Mouse (Mus musculus): ENCODE measurements around the gene Eri3. TPM values are rescaled to one million over a fixed set of nuclear protein-coding genes. Genes with fewer than 3 reads are reported as not detected.

Gene Eri3
- total RNA-seq, 2 experiments from 2014 or later, result 197 to 200 TPM

DNA sequence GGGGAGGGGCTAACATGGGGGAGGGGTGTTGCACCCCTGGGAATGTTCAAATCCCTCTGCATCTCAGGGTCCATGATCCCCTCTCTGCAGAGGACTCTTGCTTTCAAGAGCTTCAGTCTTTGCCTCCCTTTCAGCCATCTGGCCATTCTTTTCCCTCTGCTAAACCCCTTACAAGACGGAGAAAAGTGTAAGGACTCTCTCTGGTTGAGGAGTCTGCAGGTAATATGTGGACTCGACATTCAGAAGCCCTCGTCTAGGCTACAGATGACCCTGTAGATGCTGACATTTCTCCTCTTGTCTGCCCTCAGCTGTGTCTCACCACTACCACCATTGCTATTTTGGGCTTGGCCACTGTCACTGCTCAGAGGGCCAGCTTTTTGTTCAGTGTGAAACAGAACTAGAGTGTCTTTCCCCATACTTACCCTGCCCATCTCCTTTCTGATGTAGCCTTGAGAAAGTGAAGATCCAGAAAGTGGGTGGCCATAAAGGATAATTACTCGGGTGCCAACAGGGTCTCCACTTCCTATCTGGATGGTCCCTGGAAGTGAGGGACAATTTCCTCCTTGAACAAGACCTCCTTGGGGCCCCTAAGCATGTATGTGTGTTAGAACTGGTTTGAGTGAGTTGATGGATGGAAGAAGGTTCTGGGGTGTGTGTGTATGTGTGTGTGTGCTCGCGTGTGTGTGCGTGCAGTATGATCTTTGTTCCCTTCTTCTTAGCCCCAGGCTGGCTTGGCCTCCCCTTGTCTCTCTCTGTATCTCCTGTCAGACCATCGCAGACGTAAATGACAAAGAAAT lies 104.7 kb downstream of the Eri3 start:
- H3K4me3 ChIP-seq, result no peak overlapping the region
- no peak for DNase-seq (ENCODE audit: extremely low spot score in 1 of 2, low spot score in 2 of 2)
- H3K27ac ChIP-seq, result no peak overlapping the region
- intact Hi-C loops (cut with DNase I), result no loop called here
- TF ChIP-seq CTCF (IDR thresholded peaks at IDR 0.05), result no peak

DNA sequence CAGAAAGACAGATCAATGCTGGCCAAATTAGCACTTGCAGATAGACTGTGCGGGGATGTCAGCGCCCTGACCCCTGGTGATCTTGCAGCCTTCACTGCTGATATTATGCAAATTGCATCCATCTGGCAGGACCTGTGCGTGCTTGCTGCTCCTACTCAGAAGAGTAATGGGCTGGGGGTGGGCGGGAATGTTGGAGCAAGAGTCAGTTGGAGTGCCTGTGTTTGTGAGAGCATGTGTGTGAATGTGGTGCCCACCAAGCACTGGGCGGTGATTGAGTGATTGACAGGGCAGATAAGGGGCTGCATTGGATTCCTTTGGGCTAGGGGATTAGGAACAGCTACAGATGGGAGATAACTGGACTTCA lies 105.3 kb downstream of the Eri3 start:
- Histone ChIP-seq H3K27ac (no peak overlapping the region), H3K4me3 (no peak overlapping the region)
- intact Hi-C loops (cut with DNase I), result no loop called here
- TF ChIP-seq CTCF (IDR thresholded peaks at IDR 0.05), result no peak
- no peak for DNase-seq (ENCODE audit: extremely low spot score in 1 of 2, low spot score in 2 of 2)

- intact Hi-C loops (cut with DNase I), result no loop called here
- no peak overlapping the region for H3K4me3 ChIP-seq
- DNase-seq (ENCODE audit: extremely low spot score in 1 of 2, low spot score in 2 of 2), result no peak
- H3K27ac ChIP-seq, result no peak overlapping the region
- TF ChIP-seq CTCF (IDR thresholded peaks at IDR 0.05), result no peak
These were observed 106.8 kb downstream of the Eri3 start for GRCm38 (mm10) chr4:117656961-117657360.

DNA sequence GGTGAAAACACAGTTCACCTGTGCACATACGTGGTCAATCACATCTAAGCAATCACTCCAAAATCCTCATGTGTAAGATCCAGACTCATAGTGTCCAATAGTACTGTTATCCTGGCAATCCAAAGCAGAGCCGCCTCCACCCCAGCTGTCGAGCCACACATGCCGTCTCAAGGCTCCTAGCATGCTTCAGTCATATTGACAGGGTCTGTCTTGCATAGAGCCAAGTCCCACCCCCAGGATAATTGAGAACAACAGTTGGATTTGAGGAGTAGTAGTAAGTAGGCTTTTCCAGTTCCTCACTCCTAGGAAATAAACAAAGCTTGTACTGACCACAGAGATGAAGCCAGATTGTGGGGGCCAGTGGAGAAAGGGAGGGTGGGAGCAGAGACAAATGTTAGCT lies 107.5 kb downstream of the Eri3 start:
- intact Hi-C loops (cut with DNase I), result no loop called here
- no peak for TF ChIP-seq CTCF (IDR thresholded peaks at IDR 0.05)
- no peak for DNase-seq (ENCODE audit: extremely low spot score in 1 of 2, low spot score in 2 of 2)
- Histone ChIP-seq H3K27ac (no peak overlapping the region), H3K4me3 (no peak overlapping the region)

DNA sequence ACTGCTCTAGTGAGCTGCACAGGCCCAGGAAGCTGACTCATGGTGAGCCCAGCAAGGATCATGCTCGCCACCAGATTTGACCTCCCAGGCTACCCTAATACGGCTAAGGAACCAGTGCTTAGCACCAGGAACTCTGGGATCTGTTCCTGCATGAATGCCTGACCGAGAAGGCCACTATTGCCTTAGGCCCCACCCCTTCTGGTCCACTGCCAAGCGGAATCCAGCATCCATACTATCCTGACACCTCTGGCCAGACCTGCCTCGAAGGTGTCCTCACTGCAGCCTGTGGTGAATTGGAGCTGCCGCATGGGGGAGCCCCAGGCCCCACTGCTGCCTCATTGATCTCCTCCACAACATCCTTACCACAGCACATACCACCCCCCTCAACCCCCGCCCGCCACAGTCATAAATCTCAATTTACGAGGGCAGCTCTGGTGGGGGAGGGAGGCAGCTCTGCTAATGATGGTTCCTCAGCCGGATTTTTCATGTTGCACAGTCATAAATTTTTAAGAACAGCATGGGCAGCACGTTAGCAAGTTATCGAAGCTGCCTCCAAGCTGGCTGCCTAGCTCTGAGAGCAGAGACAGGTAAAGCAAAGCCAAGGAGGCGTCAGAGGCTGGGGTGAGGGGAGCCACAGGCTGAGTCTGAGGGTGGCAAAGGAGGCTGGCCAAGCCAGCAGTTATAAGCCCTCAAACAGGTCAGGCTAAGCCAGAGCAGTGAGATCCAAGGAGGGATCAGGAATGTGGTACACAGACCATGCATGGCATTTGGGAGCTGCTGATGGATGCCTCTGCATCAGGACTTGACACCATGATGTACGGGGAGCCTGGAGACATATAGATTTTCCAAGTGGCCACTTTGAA lies 108.6 kb downstream of the Eri3 start:
- no peak overlapping the region for H3K4me3 ChIP-seq
- intact Hi-C loops (cut with DNase I), result no loop called here
- no peak for DNase-seq (ENCODE audit: extremely low spot score in 1 of 2, low spot score in 2 of 2)
- TF ChIP-seq CTCF (IDR thresholded peaks at IDR 0.05), result peak; percentile 34
- H3K27ac ChIP-seq, result no peak overlapping the region

DNA sequence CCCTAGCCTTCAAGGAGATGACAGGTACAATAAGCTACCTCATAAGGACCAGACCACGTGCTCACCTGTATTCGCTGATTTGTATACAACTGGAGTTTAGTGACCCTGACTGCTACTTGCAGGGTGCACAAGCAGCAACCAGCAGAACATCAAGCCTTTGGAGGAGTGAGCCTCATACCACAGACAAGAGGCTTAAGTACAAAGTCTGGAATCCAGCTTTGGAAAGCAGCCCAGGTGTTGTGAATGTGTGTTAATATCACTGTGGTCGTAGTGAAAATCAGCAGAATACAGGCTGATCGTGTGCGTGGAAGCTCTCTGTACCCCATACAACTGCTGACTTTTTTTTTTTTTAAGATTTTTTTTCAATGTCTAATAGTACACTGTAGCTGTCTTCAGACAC lies 109.8 kb downstream of the Eri3 start:
- no peak overlapping the region for H3K4me3 ChIP-seq
- no peak for TF ChIP-seq CTCF (IDR thresholded peaks at IDR 0.05)
- H3K27ac ChIP-seq, result no peak overlapping the region
- no peak for DNase-seq (ENCODE audit: extremely low spot score in 1 of 2, low spot score in 2 of 2)
- intact Hi-C loops (cut with DNase I), result no loop called here

DNA sequence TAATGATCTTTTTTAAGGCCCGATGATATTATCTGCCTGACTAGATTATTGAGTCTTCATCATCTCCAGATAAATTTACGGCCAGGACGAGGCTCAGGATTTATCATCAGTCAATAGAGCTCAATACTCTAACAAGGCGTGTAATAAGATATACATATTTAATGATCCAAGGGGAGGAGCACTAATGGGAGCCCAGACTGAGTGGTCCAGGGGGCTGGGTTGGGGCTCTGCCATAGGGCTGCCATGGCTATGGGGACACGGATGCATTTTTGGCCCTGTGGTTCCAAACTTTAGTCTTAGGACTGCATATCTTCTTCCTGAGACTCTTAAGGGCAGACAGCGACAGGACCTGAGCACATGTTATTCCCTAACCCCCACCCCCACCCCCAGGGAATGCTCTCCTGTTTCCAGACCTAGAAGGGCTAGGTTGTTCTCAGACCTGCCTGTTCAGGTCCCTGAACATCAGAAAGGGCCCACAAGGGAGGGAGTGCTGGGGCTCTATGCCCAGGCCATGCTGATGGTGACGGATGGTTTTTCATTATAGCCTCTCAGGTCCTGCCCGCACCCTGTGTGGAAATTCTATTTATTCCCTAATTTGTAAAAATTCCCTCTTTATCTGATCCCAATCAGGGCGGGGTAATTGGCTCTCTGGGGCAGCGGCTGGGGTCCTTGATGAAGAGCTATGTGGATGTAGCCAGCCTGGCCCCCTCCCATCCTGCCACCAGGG lies 114.4 kb downstream of the Eri3 start:
- no peak overlapping the region for H3K4me3 ChIP-seq
- H3K27ac ChIP-seq, result no peak overlapping the region
- TF ChIP-seq CTCF (IDR thresholded peaks at IDR 0.05), result no peak
- intact Hi-C loops (cut with DNase I), result no loop called here
- no peak for DNase-seq (ENCODE audit: extremely low spot score in 1 of 2, low spot score in 2 of 2)

- no peak overlapping the region for H3K4me3 ChIP-seq
- TF ChIP-seq CTCF (IDR thresholded peaks at IDR 0.05), result no peak
- no peak overlapping the region for H3K27ac ChIP-seq
- peak in 1 of 2 experiments; percentile 43 for DNase-seq (ENCODE audit: extremely low spot score in 1 of 2, low spot score in 2 of 2)
- intact Hi-C loops (cut with DNase I), result no loop called here
These were observed 115.4 kb downstream of the Eri3 start for GRCm38 (mm10) chr4:117665531-117665930.

DNA sequence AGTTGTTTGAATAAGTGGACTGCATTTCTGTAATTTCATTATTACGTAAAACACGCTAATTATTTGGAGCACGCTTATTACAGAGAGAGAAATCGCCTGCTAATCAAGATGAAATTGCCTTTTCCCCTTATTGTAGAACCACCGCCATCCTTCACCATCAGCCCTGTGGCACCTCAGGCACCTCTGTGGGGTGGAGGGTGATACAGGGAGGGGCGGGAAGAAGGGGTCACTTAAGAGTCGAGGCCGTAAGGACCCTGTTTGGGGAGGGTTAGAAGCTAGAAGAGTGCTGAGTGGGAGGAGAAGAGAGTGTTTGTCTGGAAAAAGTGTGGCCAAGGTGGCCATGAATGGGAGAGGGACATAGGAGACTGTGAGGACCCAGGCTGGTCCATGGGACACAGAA lies 115.9 kb downstream of the Eri3 start:
- intact Hi-C loops (cut with DNase I), result no loop called here
- Histone ChIP-seq H3K4me3 (no peak overlapping the region), H3K27ac (no peak overlapping the region)
- TF ChIP-seq CTCF (IDR thresholded peaks at IDR 0.05), result no peak
- no peak for DNase-seq (ENCODE audit: extremely low spot score in 1 of 2, low spot score in 2 of 2)

DNA sequence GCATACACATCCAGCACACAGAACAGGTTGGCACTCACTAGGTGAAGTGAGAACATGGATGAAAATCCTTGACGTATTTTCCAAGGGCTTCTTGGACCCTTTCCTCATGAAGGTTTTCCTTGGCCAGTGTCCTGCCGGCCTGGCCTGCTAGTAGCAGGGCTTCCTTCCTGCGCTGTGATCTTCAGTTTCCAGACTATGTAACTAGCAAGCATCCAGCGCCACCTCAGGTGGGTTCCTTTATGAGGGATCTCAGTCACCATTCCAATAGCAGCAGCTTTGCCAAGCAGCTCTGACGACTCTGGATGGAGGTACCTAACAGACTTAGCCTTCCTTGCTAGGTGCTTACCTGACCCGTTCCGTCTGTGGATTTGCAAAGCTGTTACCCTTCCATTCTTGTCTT lies 119.7 kb downstream of the Eri3 start:
- intact Hi-C loops (cut with DNase I), result loop anchor here (10.0 kb wide), 4 partner anchors 175 to 515 kb away; partner anchors contain the start of genes Rnf220 and Rps8
- no peak for DNase-seq (ENCODE audit: extremely low spot score in 1 of 2, low spot score in 2 of 2)
- no peak overlapping the region for H3K27ac ChIP-seq
- TF ChIP-seq CTCF (IDR thresholded peaks at IDR 0.05), result no peak; the same call in 1 of the 2 replicates
- H3K4me3 ChIP-seq, result no peak overlapping the region

DNA sequence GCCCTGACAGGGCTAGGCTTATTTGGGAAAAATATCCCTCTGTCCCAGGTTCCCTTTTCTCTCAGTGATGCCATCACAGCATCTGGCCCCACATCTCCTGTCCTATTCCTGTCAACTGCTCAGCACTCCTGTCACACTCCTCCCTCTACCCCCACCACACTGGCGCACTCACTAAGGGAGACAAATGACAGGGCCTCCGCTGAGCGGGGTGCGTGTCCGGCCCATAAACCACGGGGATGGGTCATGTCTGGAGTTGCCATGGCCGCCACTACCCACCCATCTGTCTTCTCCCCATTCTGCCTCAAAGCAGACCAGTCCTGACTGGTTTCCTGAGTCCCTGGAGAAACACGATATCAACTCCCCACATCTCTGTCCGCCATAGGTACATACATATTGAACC lies 121.9 kb downstream of the Eri3 start:
- Histone ChIP-seq H3K27ac (no peak overlapping the region), H3K4me3 (no peak overlapping the region)
- intact Hi-C loops (cut with DNase I), result loop anchor here (10.0 kb wide), 4 partner anchors 177 to 517 kb away; partner anchors contain the start of genes Rnf220 and Rps8
- no peak for TF ChIP-seq CTCF (IDR thresholded peaks at IDR 0.05)
- DNase-seq (ENCODE audit: extremely low spot score in 1 of 2, low spot score in 2 of 2), result no peak

DNA sequence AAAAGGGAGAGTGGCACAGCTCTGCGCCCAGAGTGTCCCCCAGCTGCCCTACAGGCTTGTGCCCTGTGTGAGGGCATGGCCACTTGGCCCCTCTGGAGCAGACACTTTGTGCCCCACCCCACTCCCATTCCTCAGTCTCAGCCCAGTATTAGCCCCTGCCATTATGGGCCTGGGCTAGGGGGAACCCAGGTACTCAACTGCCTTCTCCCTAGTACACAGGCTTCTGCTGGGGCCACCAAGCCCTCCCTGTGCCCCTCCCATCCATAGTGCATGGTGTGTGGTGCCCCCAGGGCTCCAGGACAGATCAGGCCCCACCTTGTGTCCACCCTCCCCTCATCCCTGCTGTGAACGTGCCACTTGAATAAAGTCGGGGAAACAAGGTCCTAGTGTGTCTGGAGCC lies 123.7 kb downstream of the Eri3 start:
- TF ChIP-seq CTCF (IDR thresholded peaks at IDR 0.05), result no peak
- no peak overlapping the region for H3K27ac ChIP-seq
- no peak for DNase-seq (ENCODE audit: extremely low spot score in 1 of 2, low spot score in 2 of 2)
- intact Hi-C loops (cut with DNase I), result loop anchor here (10.0 kb wide), 4 partner anchors 179 to 519 kb away; partner anchors contain the start of genes Rnf220 and Rps8
- H3K4me3 ChIP-seq, result no peak overlapping the region
